Mouse (Mus musculus) lung, postnatal 36 days (tissue): Measurements from ENCODE around the gene Sar1a.

Experiments
- DNase-seq: peaks from one replicate; pipeline ENCODE4 v3.0.0; 2022; ENCODE audit warnings: mixed read lengths

The Sar1a gene

GRCm38 (mm10) chr10:61736671-61737078 lies 56.6 kb downstream of the Sar1a start:
- no peak for DNase-seq

GRCm38 (mm10) chr10:61737537-61737936 lies 57.4 kb downstream of the Sar1a start:
- no peak for DNase-seq

- no peak for DNase-seq
These were observed 58.0 kb downstream of the Sar1a start for GRCm38 (mm10) chr10:61738126-61738525.

- DNase-seq: no peak
These were observed 61.2 kb downstream of the Sar1a start for GRCm38 (mm10) chr10:61741306-61741705.

GRCm38 (mm10) chr10:61741873-61742272 lies 61.8 kb downstream of the Sar1a start:
- DNase-seq: no peak

GRCm38 (mm10) chr10:61742336-61742735 lies 62.2 kb downstream of the Sar1a start:
- DNase-seq: no peak
